Mouse (Mus musculus) liver, embryonic 14.5 days (tissue): ENCODE data around the gene Snf8.

Source experiments
- CTCF ChIP-seq: IDR thresholded peaks from 2 replicates; pipeline ENCODE4 v1.5.1; 2016; ENCODE audit warnings: antibody characterized with exemption, low read depth, control low read depth
- EP300 ChIP-seq: IDR thresholded peaks from 2 replicates; pipeline ENCODE4 v1.6.1; 2016; ENCODE audit warnings: antibody characterized with exemption, low read depth

DNA sequence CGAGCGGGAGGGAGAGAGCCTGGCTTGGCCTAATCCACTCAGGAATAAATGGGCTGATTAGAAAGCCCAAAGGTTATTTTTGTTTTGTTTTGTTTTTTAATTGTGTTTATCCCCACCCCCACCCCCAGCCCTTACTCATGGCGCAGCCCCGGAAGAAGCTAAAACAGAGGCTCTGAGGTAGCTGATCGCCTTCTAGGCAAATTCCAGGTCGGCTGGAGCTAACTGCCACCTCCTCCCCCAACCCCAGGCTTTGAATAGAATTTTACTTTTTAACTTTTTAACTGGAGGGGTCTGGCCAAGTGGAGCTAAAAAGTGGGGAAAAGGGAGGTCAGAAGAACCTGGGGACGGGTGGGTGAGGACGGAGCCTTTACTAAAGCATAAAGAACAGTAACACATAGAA, 44.8 kb upstream of the Snf8 start:
- TF ChIP-seq CTCF (no peak), EP300 (no peak)
